Mouse (Mus musculus): Measurements from ENCODE around the gene Rbbp8nl. TPM values are rescaled to one million over a fixed set of nuclear protein-coding genes. Genes with fewer than 3 reads are reported as not detected.

Rbbp8nl gene
- polyA plus RNA-seq, 1 experiment from 2014 or later = 2.0 TPM

- Histone ChIP-seq H3K4me1 (peaks cover 11% of the 10 kb centered on the region), H3K36me3 (no peaks in the 10 kb centered on the region), H3K27ac (no peak overlapping the region), H3K4me2 (no peak overlapping the region), H3K9ac (no peak overlapping the region), H3K4me3 (no peak overlapping the region), H3K27me3 (0 out of 2 replicates have a peak, but pooled peaks cover 3% of the 10 kb centered on the region), H3K9me3 (no peaks in the 10 kb centered on the region)
- no peak for ATAC-seq (ENCODE audit: insufficient number of reproducible peaks, low FRiP score, low TSS enrichment, low read depth)
- 49% methylated on average over 8 of the region's 8 CpGs for WGBS
Observed at GRCm38 (mm10) chr2:180277773-180278320, 11.8 kb downstream of the Rbbp8nl start.

- Histone ChIP-seq H3K4me3 (no peak overlapping the region), H3K4me1 (peaks cover 19% of the 10 kb centered on the region), H3K27ac (no peak overlapping the region), H3K4me2 (no peak overlapping the region), H3K9ac (no peak overlapping the region), H3K27me3 (0 out of 2 replicates have a peak, but pooled peaks cover 3% of the 10 kb centered on the region), H3K36me3 (no peaks in the 10 kb centered on the region), H3K9me3 (no peaks in the 10 kb centered on the region)
- 70% methylated on average over 8 of the region's 8 CpGs for WGBS
- no peak for ATAC-seq (ENCODE audit: insufficient number of reproducible peaks, low FRiP score, low TSS enrichment, low read depth)
Observed at GRCm38 (mm10) chr2:180276851-180277259, 12.8 kb downstream of the Rbbp8nl start.

- no peak overlapping the region for H3K9ac ChIP-seq
- H3K27me3 ChIP-seq = 0 out of 2 replicates have a peak, but pooled peaks cover 3% of the 10 kb centered on the region
- H3K4me3 ChIP-seq = no peak overlapping the region
- H3K9me3 ChIP-seq = no peaks in the 10 kb centered on the region
- no peak overlapping the region for H3K4me2 ChIP-seq
- peaks cover 24% of the 10 kb centered on the region for H3K4me1 ChIP-seq
- WGBS = 54% methylated on average over 4 of the region's 4 CpGs
- H3K36me3 ChIP-seq = 0 out of 2 replicates have a peak, but pooled peaks cover 2% of the 10 kb centered on the region
- H3K27ac ChIP-seq = no peak overlapping the region
- no peak for ATAC-seq (ENCODE audit: insufficient number of reproducible peaks, low FRiP score, low TSS enrichment, low read depth)
Observed at GRCm38 (mm10) chr2:180276385-180276784, 13.3 kb downstream of the Rbbp8nl start.

GRCm38 (mm10) chr2:180275836-180276235, 13.8 kb downstream of the Rbbp8nl start:
- Histone ChIP-seq H3K27ac (no peak overlapping the region), H3K36me3 (0 out of 2 replicates have a peak, but pooled peaks cover 7% of the 10 kb centered on the region), H3K4me2 (peak overlapping the region; percentile 0; the same call in 1 of the 2 replicates), H3K4me1 (peaks cover 27% of the 10 kb centered on the region), H3K9me3 (no peaks in the 10 kb centered on the region), H3K4me3 (no peak overlapping the region), H3K27me3 (0 out of 2 replicates have a peak, but pooled peaks cover 3% of the 10 kb centered on the region), H3K9ac (no peak overlapping the region)
- WGBS = 1% methylated on average over 8 of the region's 8 CpGs
- peak; percentile 57; the same call in 1 of the 2 replicates for ATAC-seq (ENCODE audit: insufficient number of reproducible peaks, low FRiP score, low TSS enrichment, low read depth)

- H3K4me1 ChIP-seq = peaks cover 31% of the 10 kb centered on the region
- H3K36me3 ChIP-seq = 0 out of 2 replicates have a peak, but pooled peaks cover 9% of the 10 kb centered on the region
- H3K27ac ChIP-seq = no peak overlapping the region
- 84% methylated on average over 2 of the region's 2 CpGs for WGBS
- H3K27me3 ChIP-seq = 0 out of 2 replicates have a peak, but pooled peaks cover 3% of the 10 kb centered on the region
- H3K9ac ChIP-seq = no peak overlapping the region
- no peak overlapping the region for H3K4me3 ChIP-seq
- no peaks in the 10 kb centered on the region for H3K9me3 ChIP-seq
- H3K4me2 ChIP-seq = no peak overlapping the region
- ATAC-seq (ENCODE audit: insufficient number of reproducible peaks, low FRiP score, low TSS enrichment, low read depth) = no peak
Observed at GRCm38 (mm10) chr2:180274523-180274922, 15.2 kb downstream of the Rbbp8nl start.

- 0 out of 2 replicates have a peak, but pooled peaks cover 3% of the 10 kb centered on the region for H3K27me3 ChIP-seq
- ATAC-seq (ENCODE audit: insufficient number of reproducible peaks, low FRiP score, low TSS enrichment, low read depth) = peak; percentile 94
- 6% methylated on average over 67 of the region's 68 CpGs for WGBS
- peak within 1 kb of the TSS; percentile 86 for H3K4me2 ChIP-seq
- H3K27ac ChIP-seq = peak within 1 kb of the TSS; percentile 54
- peaks cover 31% of the 10 kb centered on the region for H3K4me1 ChIP-seq
- H3K9me3 ChIP-seq = no peaks in the 10 kb centered on the region
- 0 out of 2 replicates have a peak, but pooled peaks cover 10% of the 10 kb centered on the region for H3K36me3 ChIP-seq
- peak within 1 kb of the TSS; percentile 86 for H3K4me3 ChIP-seq
- peak within 1 kb of the TSS; percentile 91 for H3K9ac ChIP-seq
Observed at GRCm38 (mm10) chr2:180273394-180274244, 16.1 kb downstream of the Rbbp8nl start, which contains the start of gene Cables2. Cables2 (minus strand) TSS chr2:180273496.

GRCm38 (mm10) chr2:180272884-180273321, 16.8 kb downstream of the Rbbp8nl start:
- ATAC-seq (ENCODE audit: insufficient number of reproducible peaks, low FRiP score, low TSS enrichment, low read depth) = 0 out of 2 replicates have a peak, but pooled peaks have one; percentile 13
- Histone ChIP-seq H3K36me3 (peaks cover 15% of the 10 kb centered on the region; the same call in 1 of the 2 replicates), H3K9me3 (no peaks in the 10 kb centered on the region), H3K9ac (peak overlapping the region; percentile 91), H3K4me3 (peak overlapping the region; percentile 86), H3K4me2 (peak overlapping the region; percentile 86), H3K4me1 (peaks cover 31% of the 10 kb centered on the region), H3K27me3 (0 out of 2 replicates have a peak, but pooled peaks cover 3% of the 10 kb centered on the region), H3K27ac (peak overlapping the region; percentile 54)
- WGBS = 0% methylated on average over 36 of the region's 37 CpGs

GRCm38 (mm10) chr2:180271804-180272395, 17.8 kb downstream of the Rbbp8nl start:
- no peak overlapping the region for H3K27ac ChIP-seq
- peak overlapping the region; percentile 86 for H3K4me2 ChIP-seq
- 0 out of 2 replicates have a peak, but pooled peaks cover 3% of the 10 kb centered on the region for H3K27me3 ChIP-seq
- H3K9me3 ChIP-seq = no peaks in the 10 kb centered on the region
- no peak for ATAC-seq (ENCODE audit: insufficient number of reproducible peaks, low FRiP score, low TSS enrichment, low read depth)
- H3K36me3 ChIP-seq = peaks cover 21% of the 10 kb centered on the region
- 54% methylated on average over 5 of the region's 5 CpGs for WGBS
- H3K4me1 ChIP-seq = peaks cover 31% of the 10 kb centered on the region
- peak overlapping the region; percentile 86 for H3K4me3 ChIP-seq
- H3K9ac ChIP-seq = no peak overlapping the region; the same call in 1 of the 2 replicates

- Histone ChIP-seq H3K36me3 (peaks cover 33% of the 10 kb centered on the region), H3K27ac (no peak overlapping the region), H3K4me3 (no peak overlapping the region), H3K9ac (0 out of 2 replicates have a peak overlapping the region, but pooled peaks have one; percentile 18), H3K9me3 (no peaks in the 10 kb centered on the region), H3K27me3 (0 out of 2 replicates have a peak, but pooled peaks cover 3% of the 10 kb centered on the region), H3K4me2 (no peak overlapping the region), H3K4me1 (peaks cover 26% of the 10 kb centered on the region)
- no peak for ATAC-seq (ENCODE audit: insufficient number of reproducible peaks, low FRiP score, low TSS enrichment, low read depth)
- WGBS = 59% methylated on average over 7 of the region's 7 CpGs
Observed at GRCm38 (mm10) chr2:180270537-180271255, 19.0 kb downstream of the Rbbp8nl start.

- H3K27ac ChIP-seq = no peak overlapping the region
- WGBS = 92% methylated on average over 10 of the region's 10 CpGs
- H3K9ac ChIP-seq = no peak overlapping the region
- peaks cover 44% of the 10 kb centered on the region for H3K36me3 ChIP-seq
- H3K4me1 ChIP-seq = peaks cover 26% of the 10 kb centered on the region
- no peaks in the 10 kb centered on the region for H3K9me3 ChIP-seq
- H3K27me3 ChIP-seq = no peaks in the 10 kb centered on the region
- H3K4me3 ChIP-seq = no peak overlapping the region
- ATAC-seq (ENCODE audit: insufficient number of reproducible peaks, low FRiP score, low TSS enrichment, low read depth) = no peak
- H3K4me2 ChIP-seq = no peak overlapping the region
Observed at GRCm38 (mm10) chr2:180269329-180269728, 20.4 kb downstream of the Rbbp8nl start.

- H3K4me2 ChIP-seq = no peak overlapping the region
- 52% methylated on average over 2 of the region's 2 CpGs for WGBS
- no peak for ATAC-seq (ENCODE audit: insufficient number of reproducible peaks, low FRiP score, low TSS enrichment, low read depth)
- H3K27ac ChIP-seq = no peak overlapping the region
- no peaks in the 10 kb centered on the region for H3K27me3 ChIP-seq
- H3K9ac ChIP-seq = no peak overlapping the region
- H3K36me3 ChIP-seq = peaks cover 58% of the 10 kb centered on the region
- H3K4me3 ChIP-seq = no peak overlapping the region
- no peaks in the 10 kb centered on the region for H3K9me3 ChIP-seq
- H3K4me1 ChIP-seq = peaks cover 20% of the 10 kb centered on the region
Observed at GRCm38 (mm10) chr2:180267955-180268354, 21.7 kb downstream of the Rbbp8nl start.

Data from limb, embryonic 15.5 days (tissue).